Mouse (Mus musculus): ENCODE measurements at regions not wholly inside any gene's neighbourhood (a gene's known extent, or its start where the extent isn't known, plus 50 kb on each side); places are given as distances from the start of the nearest gene placed in this dataset.

DNA sequence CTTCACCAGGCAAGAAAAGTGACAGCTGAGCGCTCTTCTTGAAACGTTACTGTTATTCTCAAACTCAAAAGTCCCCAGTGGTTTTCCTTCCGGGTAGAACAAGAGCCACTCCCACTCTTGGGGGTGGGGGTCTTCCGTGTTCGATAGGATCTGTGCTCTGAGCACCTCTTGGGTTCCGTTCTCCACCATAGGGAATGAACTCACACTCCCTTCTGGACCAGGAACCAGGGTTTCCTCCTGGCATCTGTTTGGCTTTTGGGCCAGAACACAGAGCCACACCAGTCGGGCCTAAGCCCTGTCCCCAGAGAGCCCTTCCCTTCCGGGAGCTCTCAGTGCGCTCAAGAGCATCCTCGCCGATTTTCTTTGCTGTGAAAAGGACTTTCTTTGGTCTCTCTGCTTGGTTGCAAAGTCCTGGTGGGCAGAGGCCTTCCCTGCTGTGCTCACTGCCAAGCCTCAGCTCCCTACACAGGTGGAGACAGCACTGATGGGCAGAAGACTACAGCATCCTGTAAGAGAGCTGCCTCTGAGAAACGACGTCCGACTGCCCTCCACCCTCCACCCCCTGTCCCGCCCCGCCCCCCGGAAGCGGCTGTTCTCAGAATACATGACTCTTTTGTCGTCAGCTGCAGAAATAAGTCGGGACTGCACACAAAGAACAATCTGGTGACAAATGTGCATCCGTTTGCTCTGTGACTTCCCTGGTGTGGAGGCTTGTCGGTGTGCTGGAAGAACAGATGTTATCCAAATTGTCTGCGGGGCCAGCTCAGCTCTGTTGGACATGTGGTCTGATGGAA, 90.9 kb upstream of the Lef1 start:
- TF ChIP-seq POLR2A (IDR thresholded peaks at IDR 0.05; ENCODE audit: low read depth, low read length) (no peak), CTCF (IDR thresholded peaks at IDR 0.05; ENCODE audit: borderline replicate concordance, insufficient read depth, low read length) (no peak)

All from embryonic fibroblast, embryonic 13.5 days (primary cell).